Mouse (Mus musculus): ENCODE measurements around the gene Tmem266. TPM values are rescaled to one million over a fixed set of nuclear protein-coding genes. Genes with fewer than 3 reads are reported as not detected.

The Tmem266 gene
- total RNA-seq (2021): under 1 TPM; 0.35 to 0.36 TPM
- long read RNA-seq, experiment 1: 0 reads
- long read RNA-seq, experiment 2: 0 reads

DNA sequence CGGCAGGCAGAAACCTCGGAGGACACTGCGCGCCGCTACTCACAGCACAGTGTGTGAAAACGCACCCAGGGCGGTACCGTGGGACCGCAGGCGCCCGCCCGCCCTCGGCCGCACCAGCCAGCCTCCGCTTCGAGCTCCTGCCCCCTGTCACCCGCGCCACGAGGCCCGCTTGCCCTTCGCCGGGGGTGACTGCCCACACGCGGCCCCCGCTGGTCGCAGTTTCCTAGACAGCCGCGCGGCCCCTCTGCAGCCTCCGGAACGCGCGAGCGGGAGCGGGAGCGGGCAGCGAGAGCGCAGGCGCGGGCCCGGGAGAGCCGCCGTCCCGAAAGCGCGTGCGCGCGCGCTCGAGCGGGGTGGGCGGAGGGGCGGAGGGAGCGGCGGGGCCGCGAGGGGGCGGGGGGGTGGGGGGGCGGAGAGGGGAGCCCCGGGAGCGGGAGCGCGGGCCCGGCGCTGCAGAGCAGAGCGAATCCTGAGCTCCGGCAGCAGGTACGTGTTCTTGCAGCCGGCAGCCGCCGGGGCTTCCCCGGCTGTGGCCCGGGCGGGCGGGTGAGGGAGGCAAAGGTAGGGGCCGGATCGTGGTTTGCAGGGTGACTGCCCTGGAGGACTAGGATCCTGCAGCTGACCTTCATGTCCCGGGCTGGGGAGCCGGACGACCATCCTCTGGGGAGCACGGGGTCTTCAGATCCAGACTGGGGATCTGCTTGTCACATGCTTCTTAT, at the start of gene Tmem266, which contains the start of gene Nrg4:
Tmem266 (plus strand) TSS at position 399 of the 719 bp plus-strand sequence.
Nrg4 (minus strand) TSS at position 330 of the 719 bp plus-strand sequence.
- DNase-seq: peak; percentile 75

DNA sequence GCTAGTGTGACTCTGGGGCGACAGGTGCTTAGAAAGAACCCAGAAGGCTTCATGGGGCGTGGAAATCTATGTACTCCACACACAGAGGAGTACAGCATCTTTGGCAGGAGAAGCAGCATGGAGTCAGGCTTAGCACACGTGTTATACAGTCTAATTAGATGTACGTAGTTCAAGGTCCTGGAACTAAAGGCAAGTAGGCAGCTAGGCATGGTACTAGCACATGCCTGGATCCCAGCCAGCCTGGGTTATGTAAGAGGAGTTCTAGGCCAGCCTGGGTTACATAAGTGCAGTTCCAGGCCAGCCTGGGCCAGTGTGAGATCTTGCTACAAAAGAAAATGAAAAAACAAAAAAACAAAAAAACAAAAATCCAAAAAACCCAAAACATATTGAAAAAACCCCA, 49.2 kb upstream of the Tmem266 start:
- peak; percentile 21 for DNase-seq

DNA sequence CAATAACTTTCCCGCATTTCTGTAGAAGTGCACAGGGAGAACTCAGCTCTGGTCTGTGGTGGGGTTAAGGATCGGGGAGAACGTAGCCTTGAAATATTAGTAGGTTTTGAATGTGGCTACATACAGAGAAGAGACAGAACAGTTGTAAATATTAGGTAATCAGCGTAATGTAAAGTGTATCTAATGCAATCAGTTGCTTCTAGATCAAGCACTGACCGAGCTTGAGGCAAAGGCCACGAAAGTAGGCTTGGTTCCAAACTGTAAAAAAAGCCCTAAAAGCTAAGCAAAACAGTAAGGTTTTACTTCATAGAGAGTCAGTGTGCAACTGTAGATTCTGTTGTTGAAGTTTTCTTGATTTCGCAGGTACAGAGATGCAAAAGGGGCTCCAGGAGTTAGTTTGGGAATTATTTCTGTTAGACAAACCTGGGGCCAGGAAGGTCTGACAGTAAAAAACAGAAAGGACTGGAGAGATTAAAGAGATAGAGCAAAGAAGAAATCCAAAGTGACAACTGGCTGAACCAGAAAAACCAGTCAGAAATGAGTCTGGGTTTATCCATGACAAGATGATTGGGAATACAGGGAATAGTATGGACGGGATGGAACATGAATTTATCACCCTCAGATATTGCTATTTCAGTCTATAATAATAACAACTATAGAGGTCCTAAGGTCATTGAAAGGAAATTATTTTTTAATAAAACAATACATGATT, 47.4 kb upstream of the Tmem266 start:
- DNase-seq: no peak

DNA sequence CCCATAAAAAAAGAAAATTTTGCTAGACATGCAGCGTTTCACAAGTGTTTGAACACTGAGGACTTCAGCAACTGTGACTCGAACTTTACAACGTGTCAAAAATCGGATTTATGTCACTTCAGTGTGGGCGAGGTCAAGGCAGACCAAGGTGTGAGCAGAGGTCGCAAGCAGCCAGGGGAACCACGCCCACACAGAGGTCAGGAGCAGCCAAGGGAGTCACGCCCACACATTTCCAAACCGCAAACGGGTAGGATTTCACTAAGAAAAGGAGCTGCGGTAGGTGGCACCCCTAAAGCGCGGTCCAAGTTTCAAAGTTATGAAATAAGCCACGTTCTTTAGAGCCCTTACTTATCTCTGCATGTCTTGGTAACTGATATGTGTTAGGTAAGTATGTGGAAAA, 43.2 kb upstream of the Tmem266 start:
- DNase-seq: no peak

DNA sequence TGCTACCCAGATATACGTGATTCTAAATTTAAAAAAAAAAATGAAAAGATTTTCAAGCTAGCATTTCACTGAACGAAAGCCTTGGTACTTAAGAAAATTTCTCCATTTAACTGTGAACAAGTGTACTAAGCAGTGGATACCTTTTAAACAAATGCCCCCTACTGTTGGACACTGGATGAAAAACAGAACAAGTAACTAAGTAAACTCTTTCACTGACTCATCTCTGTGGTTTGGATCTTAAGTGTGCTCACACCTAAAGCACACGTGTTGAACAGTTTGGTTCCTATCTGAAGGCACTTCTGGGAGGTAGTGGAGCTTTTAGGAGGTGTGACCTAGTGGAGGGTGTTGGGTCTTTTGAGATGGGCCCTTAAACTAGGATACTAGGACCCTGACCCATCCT, 41.5 kb upstream of the Tmem266 start:
- no peak for DNase-seq

DNA sequence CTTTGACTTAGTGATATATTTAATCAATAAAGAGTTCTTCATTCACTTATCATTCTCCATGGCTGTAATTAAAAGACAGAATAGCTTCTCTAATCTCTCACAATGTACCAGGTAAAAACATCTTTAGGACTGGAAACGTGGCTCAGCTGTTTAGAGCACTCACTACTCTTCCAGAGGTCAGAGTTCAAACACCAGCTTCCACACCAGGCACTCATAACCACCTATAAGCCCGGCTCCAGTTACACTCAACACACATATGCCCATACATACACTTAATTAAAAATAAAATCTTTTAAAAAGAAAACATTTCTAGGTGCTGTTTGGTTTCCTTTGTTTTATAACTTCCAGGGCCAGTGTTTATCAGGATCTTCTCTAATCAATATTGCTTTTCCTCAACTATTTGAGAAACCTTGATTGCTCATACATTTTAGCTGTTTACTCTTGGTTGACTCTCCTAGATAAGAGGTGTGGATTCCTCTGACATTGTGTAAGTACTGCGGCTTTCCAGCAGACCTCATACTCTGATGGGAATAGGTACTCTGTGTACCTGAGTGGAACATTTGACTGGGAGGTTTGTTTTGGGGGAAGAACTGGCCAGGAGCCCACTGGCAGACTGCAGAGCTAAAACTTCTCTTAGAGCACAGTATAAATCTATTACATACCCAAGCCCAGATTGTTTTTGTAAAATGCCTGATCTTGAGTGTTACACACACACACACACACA, 37.1 kb upstream of the Tmem266 start:
- no peak for DNase-seq

DNA sequence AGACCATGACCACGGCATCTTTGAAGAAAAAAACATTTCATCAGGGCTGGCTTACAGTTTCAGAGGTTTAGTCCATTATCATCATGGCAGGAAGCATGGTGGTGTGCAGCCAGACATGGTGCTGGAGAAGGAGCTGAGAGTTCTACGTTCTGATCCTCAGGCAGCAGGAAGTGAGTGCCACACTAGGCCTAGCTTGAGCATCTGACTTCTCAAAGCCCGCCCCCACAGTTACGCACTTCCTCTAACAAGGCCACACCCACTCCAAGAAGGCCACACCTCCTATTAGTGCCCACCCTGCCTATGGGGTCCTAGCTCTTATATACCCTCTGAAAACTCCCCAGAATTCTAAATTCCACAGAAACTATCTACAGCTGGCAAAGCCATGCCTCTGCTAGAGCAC, 34.7 kb upstream of the Tmem266 start:
- no peak for DNase-seq

DNA sequence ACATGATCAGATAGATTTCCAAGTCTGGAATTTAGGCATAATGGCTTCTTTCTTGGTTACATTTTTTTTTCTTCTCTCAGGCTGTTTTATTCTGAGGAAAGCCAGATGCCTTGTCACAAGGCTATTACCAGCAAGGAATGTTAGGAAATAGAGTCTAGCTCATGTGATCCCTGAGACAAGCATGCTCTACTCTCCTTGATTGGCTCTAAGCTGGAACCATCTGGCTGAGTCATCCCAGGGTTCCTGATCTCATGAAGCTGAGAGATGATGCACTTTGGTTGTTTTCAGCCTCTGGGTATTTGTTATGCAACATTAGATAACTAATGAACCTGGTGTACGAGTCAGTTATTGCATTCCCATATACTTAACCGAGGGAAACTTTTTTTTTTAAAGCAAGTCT, 30.5 kb upstream of the Tmem266 start:
- DNase-seq: no peak

DNA sequence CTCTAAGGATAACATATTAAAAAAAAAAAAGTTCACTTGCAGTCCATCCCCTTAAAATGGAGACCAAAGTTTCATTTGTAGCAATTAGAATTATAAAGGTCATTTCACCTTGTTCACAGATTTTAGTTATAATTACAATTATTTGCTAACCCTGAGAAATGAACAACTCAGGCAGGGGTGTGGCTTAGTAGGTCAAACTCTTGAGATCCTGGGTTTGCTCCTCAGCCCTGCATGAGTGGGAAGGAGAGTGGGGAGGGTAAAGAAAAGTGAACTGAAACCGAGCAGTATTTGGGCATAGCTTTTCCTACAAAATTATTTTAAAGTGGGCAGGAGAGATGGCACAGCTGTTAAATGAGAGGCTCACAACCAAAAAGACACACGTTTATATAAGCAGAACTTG, 19.6 kb upstream of the Tmem266 start:
- no peak for DNase-seq

DNA sequence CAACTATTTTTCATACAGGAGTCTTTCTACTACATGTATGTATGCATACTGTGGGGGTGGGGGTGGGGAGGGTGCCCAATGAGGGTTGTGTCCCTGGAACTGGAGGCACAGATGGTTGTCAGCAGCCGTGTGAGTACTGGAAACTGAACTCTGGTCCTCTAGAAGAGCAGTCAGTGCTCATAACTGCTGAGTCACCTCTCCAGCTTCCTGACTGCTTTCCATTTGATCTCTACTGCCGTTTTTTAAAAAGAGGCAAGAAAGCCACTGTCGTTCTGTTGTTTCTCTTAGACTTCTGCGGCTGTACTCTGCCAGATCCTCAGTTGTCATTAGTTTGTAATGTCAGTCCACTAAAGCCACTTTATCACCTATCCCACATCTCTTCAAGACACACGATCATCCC, 19.2 kb upstream of the Tmem266 start:
- DNase-seq: no peak

DNA sequence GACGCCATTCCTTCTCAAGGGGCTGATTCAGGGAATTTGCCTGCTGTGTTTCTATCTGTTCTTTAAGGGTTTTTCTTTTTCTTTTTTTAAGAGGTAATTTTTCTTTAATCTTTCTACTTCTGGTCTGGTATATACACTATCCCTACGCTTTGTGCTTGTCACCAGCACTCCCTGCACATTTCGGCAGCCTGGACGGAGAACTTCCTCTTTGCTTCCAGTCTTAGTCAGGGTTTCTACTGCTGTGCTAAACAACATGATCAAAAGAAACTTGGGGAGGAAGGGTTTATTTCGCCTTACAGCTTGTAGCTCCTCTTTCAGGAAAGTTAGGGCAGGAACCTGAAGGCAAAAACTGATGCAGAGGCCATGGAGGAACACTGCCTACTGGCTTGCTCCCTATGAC, 18.3 kb upstream of the Tmem266 start:
- DNase-seq: no peak

DNA sequence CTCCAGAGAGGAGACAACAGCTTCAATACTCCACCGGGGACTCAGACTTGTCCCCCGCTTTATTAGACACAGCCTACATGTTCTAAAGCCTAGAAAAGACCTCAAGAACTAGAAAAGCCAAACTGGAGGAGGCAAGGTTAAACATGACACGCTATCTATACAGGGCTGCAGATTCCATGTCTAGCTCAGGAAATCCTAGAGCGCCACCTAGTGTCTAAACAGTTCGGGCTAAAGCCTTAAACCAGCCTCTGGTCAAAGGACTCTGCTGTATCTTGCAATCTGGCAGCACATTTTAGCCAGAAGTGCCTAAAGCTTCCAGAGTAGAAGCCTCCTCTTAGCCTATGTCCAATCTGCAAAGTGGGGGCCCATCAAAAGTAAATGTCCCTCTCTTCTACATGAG, 15.2 kb upstream of the Tmem266 start:
- DNase-seq: peak; percentile 55

DNA sequence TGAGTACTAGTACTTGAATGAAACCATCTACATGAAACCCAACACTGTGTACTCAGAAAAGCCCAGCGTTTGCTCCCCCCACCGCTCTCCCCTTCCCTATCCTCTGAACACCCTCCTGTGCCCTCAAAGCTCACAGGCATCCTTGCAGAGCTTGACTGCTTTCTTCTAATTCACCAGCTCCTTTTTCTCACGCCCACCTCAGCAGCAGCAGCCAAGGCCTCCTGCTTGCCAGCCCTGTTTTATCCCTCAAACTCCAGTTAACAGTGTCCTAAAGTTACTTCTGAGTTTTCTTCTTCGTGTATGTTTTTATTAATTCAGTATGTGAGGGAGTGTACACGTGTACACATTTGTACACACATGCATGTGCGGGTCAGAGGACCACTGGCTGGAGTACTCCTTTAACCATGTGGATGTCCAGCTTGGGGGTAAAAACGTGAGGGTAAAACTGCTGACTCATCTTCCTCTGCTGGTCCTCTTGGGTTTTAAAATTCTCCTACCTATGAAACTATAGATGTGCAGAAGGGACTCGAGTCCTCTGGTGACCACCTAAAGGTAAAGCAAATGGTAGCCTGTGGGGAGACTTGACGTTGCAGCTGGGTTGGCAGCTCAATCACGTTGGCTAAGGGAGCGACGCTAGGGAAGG, 13.0 kb upstream of the Tmem266 start:
- DNase-seq: no peak

DNA sequence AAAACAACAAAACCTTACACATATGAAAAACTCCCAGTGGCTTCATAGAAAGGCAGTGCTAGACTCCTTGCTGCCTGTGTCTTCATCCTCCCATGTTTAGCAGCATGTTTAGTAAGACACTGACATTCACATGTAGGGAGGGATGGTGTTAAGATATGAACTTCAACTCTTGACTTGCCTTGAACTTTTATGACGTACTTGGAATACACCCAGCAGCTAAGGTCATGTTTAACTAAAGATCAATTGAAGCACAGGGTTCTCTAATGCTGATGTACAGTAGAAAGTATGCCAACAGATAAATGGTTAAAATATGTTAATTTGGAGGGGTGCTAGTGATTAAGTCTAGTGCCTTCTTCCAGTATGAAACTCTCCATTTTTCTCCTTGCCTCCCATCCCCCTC, 4.1 kb upstream of the Tmem266 start:
- DNase-seq: no peak

DNA sequence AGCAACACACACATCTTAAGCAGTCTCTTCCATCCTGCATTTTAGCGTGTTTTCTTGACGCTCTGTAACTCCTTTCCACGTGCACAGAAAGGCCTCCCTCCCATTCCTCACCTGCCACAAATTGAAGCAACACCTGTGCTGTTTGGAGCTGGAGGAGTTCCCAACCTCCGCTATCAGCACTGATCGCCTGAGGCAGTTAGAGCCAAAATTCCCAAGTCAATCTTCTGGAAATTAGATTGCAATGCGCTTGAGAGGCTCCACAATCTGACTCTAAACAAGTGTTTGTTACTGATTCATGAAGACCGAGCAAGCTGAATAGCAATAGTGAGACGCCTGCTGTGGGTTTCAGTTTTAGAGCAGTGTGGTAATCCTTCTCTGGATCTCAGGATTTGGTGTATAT, 2.6 kb upstream of the Tmem266 start:
- DNase-seq: no peak

DNA sequence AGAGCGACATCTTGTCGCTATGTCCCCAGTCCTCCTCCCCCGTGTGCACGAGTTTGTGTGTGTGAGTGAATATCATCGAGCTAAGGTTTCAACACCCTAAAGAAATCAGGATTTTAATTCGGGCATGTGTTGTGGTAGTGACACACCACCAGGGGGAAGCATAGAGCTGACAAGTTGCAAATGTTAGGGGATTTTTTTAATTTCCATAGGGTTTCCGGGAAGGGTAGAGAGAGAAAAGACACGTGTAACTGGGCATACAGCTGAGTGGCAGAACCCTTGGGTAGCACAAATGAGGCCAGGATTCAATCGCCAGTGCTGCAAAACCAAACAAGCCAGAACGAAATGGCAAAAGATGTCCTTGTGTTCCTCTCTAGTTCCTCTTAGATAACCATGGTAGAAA, 2.2 kb upstream of the Tmem266 start:
- DNase-seq: no peak

DNA sequence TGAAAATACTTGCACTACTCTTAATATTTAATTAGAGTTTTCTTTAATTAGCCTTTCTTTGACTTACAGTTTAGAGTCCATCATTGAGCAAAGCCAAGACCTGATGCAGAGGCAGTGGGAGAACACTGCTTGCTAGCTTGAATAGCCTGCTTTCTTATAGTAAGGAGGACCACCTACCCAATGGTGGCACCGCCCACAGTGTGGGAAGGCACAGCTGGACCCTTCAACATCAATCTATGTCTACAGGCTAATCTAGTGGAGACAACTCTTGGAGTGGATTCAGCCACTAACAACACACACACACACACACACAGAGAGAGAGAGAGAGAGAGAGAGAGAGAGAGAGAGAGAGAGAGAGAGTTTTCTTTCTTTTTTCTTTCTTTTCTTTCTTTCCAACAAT, 1.7 kb upstream of the Tmem266 start:
- DNase-seq: no peak

DNA sequence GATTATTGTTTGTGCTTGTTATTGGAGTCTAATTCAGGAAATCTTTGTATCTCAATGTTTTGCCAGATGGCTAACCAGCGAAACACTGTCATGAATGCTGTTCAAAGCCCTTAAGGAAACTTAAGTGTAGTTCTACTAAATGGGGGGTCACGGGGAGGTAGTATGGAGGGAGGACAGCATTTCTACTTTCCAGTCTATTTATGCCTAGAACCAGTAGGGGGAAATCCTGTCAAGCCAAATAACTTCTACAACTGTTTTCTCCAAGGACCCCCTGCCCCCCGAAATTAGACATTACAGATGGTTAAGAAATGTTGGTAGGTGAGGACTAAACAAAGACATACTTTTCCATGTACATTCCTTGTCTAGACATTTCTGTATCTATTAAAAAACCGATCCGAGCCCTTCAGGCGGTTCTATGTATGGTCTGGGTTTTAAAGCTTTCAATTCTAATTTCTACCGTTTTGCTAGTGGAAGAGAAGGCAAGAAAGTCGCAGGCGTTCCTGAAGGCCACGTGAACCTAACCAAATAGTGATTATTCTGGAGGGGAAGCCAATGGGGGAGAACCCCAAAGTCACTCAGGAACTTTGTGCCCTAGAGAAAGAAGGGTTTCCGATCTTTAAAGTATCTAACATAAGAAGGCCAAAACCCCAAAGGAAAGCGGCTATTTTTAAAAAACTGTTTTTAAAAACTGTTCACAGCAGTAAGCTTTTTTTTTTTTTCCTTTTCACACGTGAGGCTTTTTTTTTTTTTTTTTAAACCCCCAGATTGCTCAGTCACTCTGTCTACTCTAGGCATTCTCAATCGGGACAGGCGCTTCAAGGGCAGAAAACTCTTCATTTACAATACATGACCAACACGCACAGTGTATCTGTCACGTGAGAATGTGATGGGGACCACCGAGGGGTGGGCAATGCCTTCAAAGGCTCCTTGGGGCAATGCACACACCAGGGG, 874 bp upstream of the Tmem266 start:
- DNase-seq: no peak

DNA sequence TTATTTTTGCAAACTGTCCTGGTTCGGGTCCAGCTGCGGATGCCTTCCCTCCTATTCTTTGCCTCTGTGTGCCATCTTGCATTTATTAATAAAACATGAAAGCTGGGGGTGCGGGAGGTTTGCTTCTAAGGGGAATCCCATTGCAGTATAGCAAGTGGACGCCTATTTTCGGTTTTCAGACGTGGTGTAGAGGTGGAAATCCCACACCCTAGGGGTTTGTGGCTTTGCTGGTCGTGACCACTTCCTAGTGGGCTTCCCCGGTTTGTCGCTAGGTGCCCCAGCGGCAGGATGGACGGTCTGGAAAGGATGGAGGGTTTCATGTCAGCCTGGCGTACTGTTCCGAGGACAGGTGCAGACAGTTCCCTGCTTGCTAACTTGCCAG, 512 bp downstream of the Tmem266 start:
- no peak for DNase-seq

DNA sequence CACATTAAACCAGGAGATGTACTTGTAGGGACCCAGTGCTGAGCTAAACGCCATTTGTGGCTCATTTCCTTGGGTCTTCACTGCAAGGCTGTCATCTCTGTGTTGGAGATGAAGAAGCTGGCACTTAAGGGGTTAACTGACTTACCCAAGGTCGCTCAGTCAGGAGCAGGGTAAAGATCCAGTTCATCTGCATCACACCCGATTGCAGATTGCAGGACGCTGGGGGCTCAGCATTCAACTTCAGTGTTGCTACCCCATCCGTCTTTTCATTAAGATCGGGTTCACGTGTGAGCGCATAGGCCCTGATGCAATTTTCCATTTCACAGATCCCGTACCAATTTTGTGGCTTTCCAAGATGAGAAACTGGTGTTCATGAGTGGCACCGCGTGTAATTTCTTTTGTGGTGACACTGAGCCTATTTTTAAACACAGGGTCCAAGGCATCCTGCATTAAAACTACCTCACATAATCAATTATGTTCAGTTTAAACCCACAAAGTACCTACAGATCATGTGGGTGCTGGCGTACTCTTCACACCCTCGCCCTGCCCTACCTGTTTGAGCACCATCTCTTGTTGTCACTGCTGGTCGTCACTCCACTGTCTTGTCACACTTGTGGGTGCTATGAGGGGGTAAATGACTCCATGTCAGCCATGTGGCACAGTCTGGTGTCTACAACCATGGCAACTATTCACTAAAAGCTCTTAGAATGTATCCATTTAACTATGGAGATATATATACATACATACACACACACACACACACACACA, 1.6 kb downstream of the Tmem266 start:
- no peak for DNase-seq

DNA sequence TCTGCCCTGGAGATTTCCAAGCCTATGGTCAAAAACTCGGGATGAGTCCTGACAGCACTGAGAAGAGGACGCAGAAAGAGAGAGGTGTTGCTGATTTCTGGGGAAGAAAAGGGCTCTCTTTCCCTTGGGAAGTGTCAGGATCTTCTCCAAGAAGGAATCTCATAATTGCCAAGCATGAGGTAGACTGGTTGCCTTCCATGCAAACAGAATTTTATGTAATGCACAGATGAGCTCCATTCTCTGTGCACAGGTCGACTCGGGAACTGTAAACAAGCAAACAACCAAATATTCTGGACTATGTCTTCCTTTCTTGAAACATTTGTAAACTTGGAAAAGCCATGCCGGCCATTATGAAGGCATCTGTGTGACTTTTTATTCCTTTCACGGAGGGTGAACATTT, 2.7 kb downstream of the Tmem266 start:
- no peak for DNase-seq

Data from gastrocnemius, postnatal 10 days (tissue).